Mouse (Mus musculus) bone marrow, adult 2 months (tissue): ENCODE measurements at regions not wholly inside any gene's neighbourhood (a gene's known extent, or its start where the extent isn't known, plus 50 kb on each side); places are given as distances from the start of the nearest gene placed in this dataset.

Experiments
- CTCF ChIP-seq: fragments of 200-500 bp; IDR thresholded peaks from 2 replicates; pipeline ENCODE4 v1.5.1; 2011; ENCODE audit warnings: low read length, control low read depth; ENCODE audit not compliant: control insufficient read depth, insufficient read depth
- POLR2A ChIP-seq: fragments of 200-500 bp; IDR thresholded peaks from 2 replicates; pipeline ENCODE4 v1.6.1; 2011; ENCODE audit warnings: low read depth, mild to moderate bottlenecking, control low read depth, low read length, borderline replicate concordance; ENCODE audit not compliant: control insufficient read depth

GRCm38 (mm10) chr14:24972357-24972756 is 485.4 kb downstream of the Rps24 start:
- TF ChIP-seq CTCF (no peak), POLR2A (no peak)
